Comparison of ENCODE assay signal across 8 mouse cellular contexts in the genomic region with DNA sequence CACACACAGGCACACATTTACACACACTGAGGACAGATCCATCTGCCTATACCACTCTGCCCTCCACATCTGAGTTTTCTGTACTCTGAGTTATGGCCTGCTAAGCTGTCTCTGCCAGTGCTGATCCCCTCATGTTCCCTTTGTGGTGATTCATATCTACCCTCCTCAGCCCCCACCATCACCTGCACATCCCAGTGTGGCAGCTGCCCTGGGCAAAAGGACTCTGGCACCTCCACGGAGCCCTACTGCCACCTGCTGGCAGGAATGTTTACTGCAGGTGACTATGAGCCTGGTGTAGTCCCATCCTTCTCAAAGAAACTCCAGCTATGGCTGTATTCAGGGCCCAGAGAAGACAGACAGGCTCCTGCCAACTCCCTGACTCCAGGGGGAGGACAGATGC. TPM values are rescaled to one million over a fixed set of nuclear protein-coding genes. Genes with fewer than 3 reads are reported as not detected.
DNase-seq lines count a peak whose midpoint lies in the region; ATAC-seq and TF ChIP-seq lines count a peak whose summit lies in the region.

No protein-coding gene starts in this region.

- H3K4me3 ChIP-seq in cortical plate, adult 2 months (ENCODE audit: insufficient read depth, low read length), result no peak overlapping the region
- H3K4me3 ChIP-seq in midbrain, embryonic 11.5 days (ENCODE audit: low read depth, low read length), result no peak overlapping the region

- no peaks in the 10 kb centered on the region for H3K9me3 ChIP-seq in midbrain, embryonic 11.5 days (ENCODE audit: control insufficient read depth, low read length)

- H3K36me3 ChIP-seq in midbrain, embryonic 11.5 days (ENCODE audit: control insufficient read depth, insufficient read depth, low read length), result no peaks in the 10 kb centered on the region

- H3K4me2 ChIP-seq in midbrain, embryonic 11.5 days, result no peak overlapping the region

- peak overlapping the region; percentile 30; the same call in 1 of the 2 replicates for H3K9ac ChIP-seq in midbrain, embryonic 11.5 days (ENCODE audit: low read length)

- peak; percentile 78 for DNase-seq in adipocyte (ENCODE audit: low spot score)
- peak; percentile 73 to 78 for DNase-seq in gastrocnemius, adult 8-10 months (ENCODE audit: low spot score in 2 of 2)
- peak; percentile 78 for DNase-seq in induced T-regulatory cell, adult 2 months (ENCODE audit: low read depth)
- DNase-seq in left cerebral cortex, adult 9 months (ENCODE audit: low spot score in 2 of 2), result peak; percentile 55 to 94
- peak; percentile 99 for DNase-seq in midbrain, embryonic 11.5 days (ENCODE audit: low spot score, missing footprints)
- DNase-seq in right cerebral cortex, postnatal 4 days, result peak; percentile 90
- peak; percentile 72 for DNase-seq in yolk sac, embryonic 10.5 days (ENCODE audit: low spot score)

- no peak overlapping the region for H3K27ac ChIP-seq in cortical plate, adult 2 months (ENCODE audit: insufficient read depth, low read length)
- 0 out of 2 replicates have a peak overlapping the region, but pooled peaks have one; percentile 30 for H3K27ac ChIP-seq in midbrain, embryonic 11.5 days (ENCODE audit: low read depth, low read length)

- H3K4me1 ChIP-seq in cortical plate, adult 2 months (ENCODE audit: control insufficient read depth, insufficient read depth, low read length), result no peaks in the 10 kb centered on the region
- H3K4me1 ChIP-seq in midbrain, embryonic 11.5 days (ENCODE audit: control insufficient read depth, insufficient read depth, low read length), result peaks cover 9% of the 10 kb centered on the region

- 0% methylated on average over 1 of the region's 1 CpGs for WGBS in midbrain, embryonic 11.5 days

- H3K27me3 ChIP-seq in midbrain, embryonic 11.5 days (ENCODE audit: control insufficient read depth, insufficient read depth, low read length), result no peaks in the 10 kb centered on the region

- TF ChIP-seq POLR2A in cortical plate, adult 2 months (IDR thresholded peaks at IDR 0.05; ENCODE audit: extremely low read depth, insufficient read depth, low read length), result no peak

- peak; percentile 87 for TF ChIP-seq CTCF in cortical plate, adult 2 months (IDR thresholded peaks at IDR 0.05; ENCODE audit: extremely low read depth, insufficient read depth, low read length)

- peak; percentile 77 for ATAC-seq in midbrain, embryonic 11.5 days (ENCODE audit: low FRiP score)

RNA-seq across cellular contexts. Expression of a gene that starts 7.1 kb away (rescaled TPM):
- polyA plus RNA-seq in cortical plate, adult 2 months (2012; rRNA removed), result 18.4 and 20.7 TPM in 2 replicates
- 1 to 10 TPM in 2 of 4 experiments, under 1 TPM in 2; 0.78 to 1.7 (median 1.1) TPM for total RNA-seq in gastrocnemius, adult 8-10 months (2022)
- polyA plus RNA-seq in midbrain, embryonic 11.5 days (2014; fragmentation: Nextera tagmentation; extraction: Ambion mirVana), result 2.0 and 3.2 TPM in 2 replicates

RNA-seq across cellular contexts. Expression of a gene that starts 41.5 kb away (rescaled TPM):
- polyA plus RNA-seq in cortical plate, adult 2 months (2012; rRNA removed), result 2.5 TPM in 2 replicates
- total RNA-seq in gastrocnemius, adult 8-10 months (2022), result under 1 TPM in 2 of 4 experiments, not detected in 2; 0.12 to 0.16 TPM
- polyA plus RNA-seq in midbrain, embryonic 11.5 days (2014; fragmentation: Nextera tagmentation; extraction: Ambion mirVana), result 4.6 and 6.1 TPM in 2 replicates

RNA-seq across cellular contexts. Expression of a gene that starts 58.5 kb away (rescaled TPM):
- polyA plus RNA-seq in cortical plate, adult 2 months (2012; rRNA removed), result 138 and 139 TPM in 2 replicates
- total RNA-seq in gastrocnemius, adult 8-10 months (2022), result under 1 TPM in 2 of 4 experiments, not detected in 2; 0.05 to 0.17 TPM
- 0.38 and 0.39 TPM in 2 replicates for polyA plus RNA-seq in midbrain, embryonic 11.5 days (2014; fragmentation: Nextera tagmentation; extraction: Ambion mirVana)

Comparison
In these comparisons a context has a peak if more than half of its experiments do, and no peak if none do; other contexts are left out.
1. RNA of a gene that starts 58.5 kb away (polyA plus RNA-seq): 138 to 139 TPM in cortical plate, adult 2 months; 0.38 to 0.39 TPM in midbrain, embryonic 11.5 days; every median in the first group is over 100 times any median in the second.
2. Peak in every context shown above with its lines, with median percentiles within 50 percentile points of each other: DNase-seq.